Mouse (Mus musculus) gastrocnemius, postnatal 10 days (tissue): ENCODE data around the gene Znfx1. TPM values are rescaled to one million over a fixed set of nuclear protein-coding genes. Genes with fewer than 3 reads are reported as not detected.

ENCODE experiments used
- DNase-seq: peaks from one replicate; pipeline ENCODE4 v3.0.0; 2021; ENCODE audit warnings: mixed read lengths
- long read RNA-seq, 2 experiments: library from polyadenylated mRNA; stranded (forward); transcript quantifications; one replicate each; pipeline ENCODE4 v2.0.0; 2021
- total RNA-seq, 2 experiments: library from RNA; stranded (reverse); gene quantifications; 2 replicates each; pipeline ENCODE4 v1.2.3; 2021

Znfx1 gene
- total RNA-seq, result 10 to 100 TPM; 13.5 to 16.2 TPM
- long read RNA-seq, experiment 1, full-length matches to known transcripts, result 2 of 7 reads
- long read RNA-seq, experiment 1, partial matches to known transcripts, result 3 of 7 reads
- long read RNA-seq, experiment 1, other reads (novel, unspliced or antisense), result 2 of 7 reads
- long read RNA-seq, experiment 2, full-length matches to known transcripts, result 3 of 14 reads
- long read RNA-seq, experiment 2, partial matches to known transcripts, result 7 of 14 reads
- long read RNA-seq, experiment 2, other reads (novel, unspliced or antisense), result 4 of 14 reads

DNA sequence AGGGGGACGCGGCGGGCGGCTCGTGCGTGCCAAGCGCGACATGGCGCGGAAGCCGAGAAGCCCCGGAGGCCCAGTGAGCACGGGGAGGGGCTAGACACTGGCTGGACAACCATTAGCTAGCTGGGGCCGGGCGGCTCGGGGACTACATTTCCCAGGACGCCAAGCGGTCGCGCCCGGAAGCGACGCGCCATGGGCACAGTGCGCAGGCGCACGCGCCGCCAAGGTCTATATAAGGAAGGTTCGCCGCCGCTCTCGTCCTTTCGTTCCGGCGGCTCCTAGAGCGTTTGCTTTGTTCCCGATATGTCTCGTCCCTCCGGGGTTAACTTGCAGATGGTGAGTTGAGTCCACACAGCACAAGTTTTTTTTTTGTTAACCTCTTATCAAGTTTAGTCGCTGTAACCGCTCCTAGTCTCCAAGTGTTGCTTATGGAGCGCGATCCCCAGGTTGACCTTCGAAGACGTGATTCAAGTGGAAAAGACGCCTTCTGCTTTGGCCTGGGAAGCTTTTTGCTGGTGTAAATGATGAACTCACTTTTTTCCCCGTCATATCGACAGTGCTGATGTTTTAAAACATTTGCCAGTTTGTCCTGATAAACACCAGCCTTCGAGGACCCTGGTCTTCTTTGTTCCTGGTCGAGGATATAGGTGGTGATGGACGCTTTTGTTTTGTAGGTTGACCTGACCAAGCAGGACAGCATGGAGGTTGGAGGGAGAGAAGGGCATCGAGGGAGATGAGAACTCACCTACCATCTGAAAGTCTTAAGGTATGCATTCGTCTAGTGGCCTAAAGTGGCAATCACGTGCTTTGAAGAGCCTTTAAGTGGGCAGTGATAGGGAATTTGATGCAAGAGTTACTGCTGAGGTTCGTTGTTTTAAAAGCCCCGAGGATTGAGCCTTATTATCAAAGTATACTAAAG, at the start of gene Znfx1:
Gene Znfx1, minus strand, starts transcription at position 51 of the 916 bp plus-strand sequence.
- DNase-seq, result peak; percentile 99

DNA sequence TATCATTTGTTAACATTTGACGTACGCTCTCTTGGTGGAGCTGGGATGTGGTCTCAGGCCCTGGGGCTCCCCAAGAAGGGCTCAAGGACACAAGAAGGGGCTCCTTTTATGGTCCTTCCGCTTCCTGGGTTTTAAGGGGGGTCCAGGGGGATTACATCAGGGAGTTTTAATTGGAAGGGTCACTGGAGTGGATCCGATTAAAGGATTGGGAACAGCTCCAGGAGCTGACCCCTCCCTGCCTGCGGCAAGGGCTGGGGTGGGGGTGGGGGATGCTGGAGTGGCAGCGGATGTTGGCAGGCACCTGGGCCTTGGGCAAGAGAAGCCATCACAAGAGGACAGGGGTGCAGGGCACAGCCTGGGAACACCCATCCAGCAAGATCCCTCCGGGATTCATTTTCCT, 49.4 kb upstream of the Znfx1 start:
- DNase-seq, result no peak

DNA sequence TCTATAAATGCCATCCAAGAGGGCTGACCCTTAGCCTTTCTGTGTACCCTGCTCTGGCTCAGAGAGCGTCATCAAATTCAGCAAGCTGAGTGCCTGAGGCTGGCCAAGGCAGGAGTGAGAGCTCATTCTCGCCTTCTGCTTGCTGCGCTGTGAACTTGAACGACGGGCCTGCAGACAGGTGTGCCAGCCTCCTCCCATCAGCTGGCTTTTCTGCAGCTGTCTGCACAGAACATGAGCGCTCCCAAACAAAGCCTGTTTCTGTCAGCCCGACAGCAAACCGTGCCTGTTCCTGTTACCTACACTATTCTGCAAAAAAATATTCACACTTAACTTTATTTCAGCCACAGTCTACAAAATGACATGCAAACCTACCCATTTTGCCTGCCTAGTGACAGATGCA, 46.7 kb upstream of the Znfx1 start:
- no peak for DNase-seq

DNA sequence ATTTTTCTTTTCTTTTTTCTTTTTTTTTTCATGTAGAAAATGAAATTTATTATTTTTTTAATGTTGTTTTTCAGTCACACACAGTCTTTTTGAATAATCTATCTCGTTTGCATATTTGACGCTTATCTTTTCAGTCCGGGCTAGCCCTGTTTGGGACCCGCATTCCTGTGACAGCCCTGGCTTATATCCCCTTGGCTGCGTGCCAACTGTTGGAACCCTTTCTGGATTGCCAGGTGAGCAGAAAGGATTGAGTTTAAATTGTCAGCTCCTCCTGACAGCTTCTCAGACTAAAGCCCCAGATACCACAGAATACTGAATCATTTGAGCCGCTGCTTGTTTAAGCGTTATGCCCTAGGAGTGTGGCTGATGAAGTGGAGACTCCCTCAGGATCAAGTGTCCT, 40.7 kb upstream of the Znfx1 start:
- no peak for DNase-seq

DNA sequence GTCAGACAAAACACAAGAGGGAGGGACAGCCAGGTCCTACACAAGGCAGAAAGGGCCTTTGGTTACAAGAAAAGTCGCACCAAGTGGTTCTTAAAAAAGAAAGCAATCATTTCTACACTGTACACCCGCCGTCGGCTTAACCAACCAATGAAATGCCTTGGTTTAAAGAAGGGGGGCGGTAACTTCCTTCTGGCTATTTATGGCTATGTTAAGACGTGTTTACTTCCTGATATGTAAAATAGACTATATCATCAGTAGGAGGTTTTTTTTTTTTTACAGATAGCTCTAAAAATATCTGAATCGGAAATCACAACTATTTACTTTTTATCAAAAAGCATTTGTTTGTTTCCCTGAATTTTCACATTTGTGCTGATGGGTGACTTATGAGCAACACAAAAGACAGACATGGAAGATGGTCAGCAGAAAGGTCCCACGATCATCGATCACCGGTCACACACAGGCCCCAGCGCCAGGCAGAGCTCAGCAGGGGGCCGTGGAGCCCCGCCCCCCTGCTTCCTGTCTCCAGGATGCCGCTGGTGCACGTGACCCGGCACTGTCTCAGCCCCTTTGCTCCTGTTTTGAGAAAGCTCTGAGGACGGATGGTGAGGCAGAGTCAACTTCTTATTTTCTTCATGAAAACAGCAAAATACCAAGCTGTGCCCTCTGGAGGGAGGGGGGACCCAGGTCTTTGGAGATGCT, 39.1 kb upstream of the Znfx1 start:
- no peak for DNase-seq

DNA sequence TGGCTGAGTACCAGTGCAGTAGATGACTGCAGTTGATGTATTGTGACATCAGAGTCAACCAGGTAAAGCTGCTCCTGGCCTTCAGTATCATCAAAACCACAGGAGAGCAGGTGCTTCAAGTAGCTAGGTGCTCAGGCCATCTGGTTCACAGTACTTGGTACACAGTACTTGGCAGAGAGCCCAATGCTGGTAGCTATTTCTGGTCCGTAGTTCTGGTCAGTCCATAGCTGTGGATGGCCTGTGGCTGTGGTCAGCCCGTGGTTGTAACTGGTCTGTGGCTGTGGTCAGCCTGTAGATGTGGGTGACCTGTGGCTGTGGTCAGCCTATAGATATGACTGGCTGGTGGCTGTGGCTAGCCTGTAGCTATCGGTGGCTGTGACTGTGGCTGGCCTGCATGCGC, 31.9 kb upstream of the Znfx1 start:
- no peak for DNase-seq

DNA sequence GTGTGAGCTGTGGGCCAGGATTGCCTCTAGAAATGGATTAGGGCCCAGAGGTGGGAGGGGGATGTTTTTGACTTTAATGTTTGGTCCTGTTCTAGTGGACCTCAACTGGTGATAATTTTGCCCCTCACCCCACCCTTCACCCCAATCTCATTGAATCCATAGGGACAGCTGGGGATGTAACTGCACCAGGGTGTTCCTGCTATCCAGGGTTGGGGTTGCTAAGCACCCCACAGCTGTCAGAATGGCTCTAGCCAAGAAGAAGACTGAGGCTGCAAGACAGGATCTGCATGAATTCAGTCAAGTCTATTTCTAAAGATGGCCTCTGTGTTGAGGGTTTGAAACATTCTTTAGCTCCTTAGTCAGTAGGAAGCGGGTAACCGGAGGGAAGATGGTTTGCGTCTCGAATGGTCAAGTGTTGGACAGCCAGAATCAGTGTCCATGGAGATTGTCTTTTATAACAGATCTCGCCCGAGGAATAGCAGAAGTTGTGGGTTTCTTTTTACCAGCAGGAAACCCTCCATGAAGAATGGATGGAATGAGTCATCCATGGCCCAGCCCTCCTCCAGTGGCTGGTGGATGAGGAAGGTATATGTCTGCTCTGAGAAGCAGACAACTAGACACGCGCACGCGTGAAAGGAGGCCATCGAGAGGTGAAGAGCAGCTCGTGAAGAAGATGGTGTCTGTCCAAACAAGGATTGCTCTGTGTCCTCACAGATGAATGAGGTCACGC, 30.5 kb upstream of the Znfx1 start:
- DNase-seq, result no peak

DNA sequence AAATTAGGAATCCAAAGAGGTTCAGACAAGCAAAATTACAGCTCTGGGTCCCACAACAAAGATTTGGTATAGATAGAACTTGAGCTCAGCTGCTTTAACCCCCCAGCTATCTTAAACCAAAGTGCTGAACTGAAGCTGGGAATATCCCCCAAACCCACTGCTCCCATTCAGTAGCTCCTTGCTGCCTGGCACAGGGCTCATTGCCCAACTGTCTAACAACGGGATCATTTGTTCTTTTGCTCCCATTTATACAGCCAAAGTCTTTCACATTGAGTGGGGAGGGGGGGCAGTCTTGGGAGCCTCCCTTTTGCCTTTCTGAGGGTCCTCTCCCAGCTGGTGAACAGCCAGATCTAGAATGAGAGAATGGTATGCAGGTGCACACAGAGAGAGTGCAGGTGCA, 27.5 kb upstream of the Znfx1 start:
- DNase-seq, result no peak

DNA sequence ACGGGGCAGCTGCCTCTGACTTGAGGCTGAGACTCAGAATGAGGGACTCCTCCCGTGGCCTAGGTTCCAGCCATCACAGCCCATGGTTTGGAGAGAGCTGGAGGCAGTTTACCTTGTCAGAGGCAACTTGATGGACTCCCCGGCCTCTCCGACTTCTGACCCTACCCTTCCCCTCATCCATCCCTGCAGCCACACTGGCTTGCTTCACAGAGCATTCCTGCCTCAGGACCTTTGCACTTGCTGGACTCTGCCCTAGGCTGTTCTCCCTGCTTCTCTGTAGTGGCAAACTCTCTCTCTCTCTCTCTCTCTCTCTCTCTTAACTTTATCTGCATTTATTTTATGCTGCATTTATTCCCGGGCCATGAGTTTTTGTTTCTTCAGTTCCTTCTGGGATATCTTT, 24.0 kb upstream of the Znfx1 start:
- DNase-seq, result no peak

DNA sequence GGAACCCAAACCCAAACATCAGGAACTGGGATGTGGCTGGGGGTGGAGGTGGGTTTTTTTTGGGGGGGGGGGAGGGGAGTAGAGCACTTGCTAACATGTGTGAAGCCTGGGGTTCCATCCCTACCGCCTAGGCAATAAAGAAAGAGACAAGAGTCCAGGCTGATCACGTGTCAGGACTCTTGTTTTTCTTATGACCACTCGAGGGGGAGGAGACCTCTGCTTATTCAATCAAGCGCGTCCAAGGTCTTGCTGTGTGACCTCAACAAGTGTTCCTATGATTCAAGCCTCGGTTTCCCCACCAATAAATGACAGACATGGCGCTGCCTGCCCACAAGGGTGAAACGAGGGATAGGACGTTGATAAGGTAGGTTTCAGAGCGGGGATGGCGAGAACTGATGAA, 23.3 kb upstream of the Znfx1 start:
- DNase-seq, result no peak

DNA sequence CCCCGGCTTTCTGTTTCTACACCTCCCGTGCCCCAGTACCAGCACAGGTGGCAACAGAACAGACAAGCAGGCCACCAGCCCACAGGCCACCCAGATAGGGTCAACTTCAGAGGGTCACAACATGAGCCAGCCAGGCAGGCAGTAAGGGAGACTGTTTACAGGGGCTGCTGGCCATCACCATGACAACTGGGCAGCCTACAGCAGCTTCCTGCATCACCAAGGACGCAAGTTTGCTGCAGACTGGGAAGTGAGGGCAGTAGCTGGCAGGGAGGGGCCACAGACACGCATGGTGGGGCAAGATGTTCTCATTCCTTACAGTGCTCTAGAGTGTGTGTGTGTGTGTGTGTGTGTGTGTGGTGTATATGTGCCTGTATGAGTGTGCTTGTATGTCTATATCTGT, 18.8 kb upstream of the Znfx1 start:
- DNase-seq, result no peak

DNA sequence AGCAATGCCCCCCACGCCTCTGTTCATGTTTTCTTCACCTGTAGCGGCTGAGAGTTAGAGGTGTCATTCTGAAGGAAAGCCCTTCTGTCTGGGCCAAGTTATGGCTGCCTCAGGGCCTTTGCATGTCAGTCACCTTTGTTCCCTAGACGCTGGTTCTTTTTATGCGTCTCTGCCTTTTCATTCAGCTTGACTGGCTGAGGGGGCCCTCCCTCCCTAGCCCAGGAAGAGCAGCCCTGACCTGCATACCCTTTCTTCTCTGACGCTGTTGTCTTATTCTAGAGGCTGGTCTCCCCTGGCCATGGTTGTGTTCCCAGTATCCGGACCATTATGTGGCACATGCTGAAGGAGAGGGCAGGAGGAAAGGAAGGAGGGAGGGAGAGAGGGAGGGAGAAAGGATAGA, 18.3 kb upstream of the Znfx1 start:
- no peak for DNase-seq

DNA sequence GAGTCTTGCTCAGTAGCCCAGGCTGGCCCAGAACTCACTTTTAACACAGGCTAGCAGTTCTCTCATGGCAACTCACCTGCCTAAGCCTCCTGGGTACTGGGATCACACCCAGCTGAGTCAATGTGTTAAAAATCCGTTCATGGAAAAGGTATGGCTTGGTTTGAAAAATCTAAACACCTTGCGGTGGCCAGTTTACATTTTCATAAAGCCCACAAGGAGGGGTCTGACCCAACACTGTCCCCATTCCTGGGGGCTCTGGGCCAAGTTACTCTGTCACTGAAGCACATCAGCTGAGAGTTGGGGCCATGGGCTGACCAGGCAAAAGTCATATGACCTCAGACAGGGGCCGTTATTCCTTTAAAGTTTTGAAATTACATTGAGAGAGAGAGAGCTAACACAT, 17.6 kb upstream of the Znfx1 start:
- DNase-seq, result no peak

DNA sequence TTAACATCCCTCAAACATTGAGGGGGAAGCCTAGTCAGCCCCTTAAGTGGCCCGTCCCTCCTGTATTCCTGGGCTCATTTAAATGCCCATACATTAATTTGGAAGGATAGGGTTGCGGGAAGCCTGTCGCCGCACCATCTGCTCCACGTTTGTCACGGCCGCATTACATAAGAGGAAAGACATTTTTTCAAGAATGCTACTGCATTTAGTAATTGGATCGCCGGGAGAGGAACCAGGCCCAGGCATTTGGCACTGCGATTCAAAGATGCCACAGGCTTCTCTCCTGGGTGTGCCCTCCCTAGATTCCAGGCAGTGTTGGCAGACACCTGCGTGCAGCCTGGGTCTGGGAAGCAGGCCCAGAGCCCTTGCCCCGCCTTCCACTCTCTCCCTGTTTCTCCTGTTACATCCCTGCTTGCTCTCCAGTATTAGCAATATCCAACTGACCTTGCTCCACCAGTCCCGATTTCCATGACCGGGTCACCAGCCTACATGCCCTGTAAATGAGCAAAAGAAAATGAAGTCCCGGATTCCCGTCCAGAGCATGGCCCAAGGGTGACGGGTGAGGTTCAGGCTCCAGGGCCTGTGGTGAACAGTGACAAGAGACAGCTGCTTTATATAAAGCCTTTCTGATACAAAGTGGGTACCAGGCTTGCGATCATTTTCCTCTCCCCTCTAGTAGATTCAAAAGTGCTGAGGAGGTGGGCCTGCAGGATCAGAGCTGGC, 16.9 kb upstream of the Znfx1 start:
- peak; percentile 73 for DNase-seq

DNA sequence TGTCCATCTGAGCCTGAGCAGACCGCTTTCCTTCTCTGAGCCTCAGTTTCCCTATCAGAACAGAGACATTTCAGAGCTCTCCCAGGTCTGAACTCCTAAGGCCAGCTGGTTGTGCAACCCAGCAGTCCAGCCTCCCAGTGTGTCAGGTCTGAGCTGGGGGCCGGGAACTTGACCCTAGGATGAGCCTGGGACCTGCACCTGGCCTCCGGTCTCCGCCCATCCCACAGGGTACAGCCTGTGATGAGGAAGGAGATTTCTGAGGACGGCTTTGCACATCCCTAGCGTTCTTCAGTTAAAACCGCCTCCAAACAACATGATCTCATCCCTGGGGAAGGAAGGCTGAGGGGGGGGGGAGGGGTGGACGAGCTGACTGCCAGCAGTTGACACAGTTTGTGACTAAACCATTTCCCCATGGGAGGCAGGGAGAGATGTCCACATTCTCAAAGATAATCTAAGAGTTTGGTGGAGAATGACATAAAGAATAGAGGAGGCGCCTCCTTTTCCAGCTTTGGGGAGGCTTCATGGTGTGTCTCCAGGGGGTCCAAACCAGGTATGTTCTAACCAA, 16.2 kb upstream of the Znfx1 start:
- DNase-seq, result no peak

DNA sequence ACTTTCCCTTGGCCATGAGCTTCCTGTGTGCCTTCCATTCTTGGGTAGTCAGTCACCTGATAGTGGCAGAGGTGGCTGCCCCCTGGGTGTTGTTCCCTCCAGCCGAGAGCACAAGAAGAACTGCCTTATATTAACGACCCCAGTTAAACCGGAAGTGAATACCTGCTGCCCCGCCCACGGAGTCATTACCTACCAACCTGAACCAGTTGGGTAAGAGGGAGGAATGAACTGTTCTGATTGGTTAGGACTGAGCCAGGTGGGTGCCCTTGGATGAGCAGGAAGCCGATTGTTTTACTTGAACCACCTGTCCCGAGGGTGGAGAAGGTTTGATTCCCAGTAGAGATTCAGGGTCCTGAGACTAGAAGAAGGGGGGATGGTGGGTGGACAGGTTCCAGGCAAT, 15.7 kb upstream of the Znfx1 start:
- no peak for DNase-seq

DNA sequence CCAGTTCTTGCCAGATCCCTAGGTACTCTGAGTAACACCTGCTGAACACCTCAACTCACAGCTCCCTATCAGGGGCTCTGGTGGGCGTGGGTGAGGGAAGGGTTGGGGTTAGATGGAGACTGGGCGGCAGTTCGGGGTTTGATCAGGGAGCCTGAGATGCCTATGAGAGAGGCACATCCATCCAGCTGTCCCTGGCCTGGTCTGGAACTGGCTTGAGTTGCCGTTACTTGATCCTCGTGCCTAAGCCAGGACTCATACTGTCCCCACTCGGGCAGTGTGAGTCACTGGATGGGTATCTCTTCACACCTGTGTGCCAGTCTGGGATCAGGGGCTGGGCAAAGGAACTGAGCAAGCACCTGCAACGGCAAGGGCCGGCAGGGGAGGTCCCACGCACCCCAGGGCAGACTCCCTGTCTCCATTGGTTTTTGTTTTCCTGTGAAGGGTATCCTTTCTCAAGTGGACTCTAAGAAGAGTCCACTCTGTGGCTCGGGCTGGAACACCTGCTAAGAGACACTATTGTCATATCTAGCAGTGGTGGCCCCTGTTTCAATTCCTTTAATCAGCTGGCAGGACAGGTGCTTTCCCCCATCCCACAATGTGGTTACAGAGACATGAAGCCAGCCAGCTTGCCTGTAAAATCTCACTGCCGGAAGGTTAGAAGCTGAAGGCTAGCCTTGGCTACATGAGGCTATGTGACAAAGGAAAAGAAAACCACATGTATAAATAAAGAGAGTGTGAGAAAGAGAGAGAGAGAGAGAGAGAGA, 14.6 kb upstream of the Znfx1 start:
- no peak for DNase-seq

DNA sequence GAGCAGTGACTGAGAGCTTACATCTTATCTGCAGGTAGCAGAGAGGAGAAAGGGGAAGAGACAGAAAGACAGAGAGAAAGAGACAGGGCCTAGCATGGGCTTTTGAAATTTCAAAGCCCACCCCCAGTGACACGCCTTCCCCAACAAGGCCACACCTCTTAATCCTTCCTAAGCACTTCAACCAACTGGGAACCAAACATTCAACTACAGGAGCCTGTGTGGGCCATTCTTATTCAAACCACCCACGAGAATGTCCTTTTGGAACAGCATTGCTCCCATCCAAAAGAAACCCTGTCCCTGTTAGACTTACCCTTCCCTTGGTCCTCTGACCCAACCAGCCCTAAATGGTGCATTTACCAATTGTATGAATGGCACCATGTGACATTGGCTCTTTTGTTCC, 13.9 kb upstream of the Znfx1 start:
- no peak for DNase-seq

DNA sequence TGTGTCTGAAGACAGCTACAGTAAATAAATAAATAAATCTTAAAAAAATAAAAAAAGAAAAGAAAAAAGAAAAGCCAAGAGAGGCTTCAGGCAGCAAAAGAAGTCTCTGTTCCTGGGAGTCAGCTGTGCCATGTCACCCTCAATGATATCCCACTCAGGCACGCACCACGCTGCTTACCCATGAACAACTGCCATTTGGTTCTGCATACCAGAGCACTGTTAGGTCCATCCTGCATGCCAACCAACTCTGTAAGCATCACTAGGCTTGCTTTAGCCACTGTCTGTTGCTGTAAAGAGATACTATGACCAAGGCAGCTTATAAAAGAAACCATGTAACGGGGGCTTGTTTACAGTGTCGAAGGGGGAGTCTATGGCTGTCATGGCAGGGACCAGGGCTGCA, 13.5 kb upstream of the Znfx1 start:
- DNase-seq, result no peak

DNA sequence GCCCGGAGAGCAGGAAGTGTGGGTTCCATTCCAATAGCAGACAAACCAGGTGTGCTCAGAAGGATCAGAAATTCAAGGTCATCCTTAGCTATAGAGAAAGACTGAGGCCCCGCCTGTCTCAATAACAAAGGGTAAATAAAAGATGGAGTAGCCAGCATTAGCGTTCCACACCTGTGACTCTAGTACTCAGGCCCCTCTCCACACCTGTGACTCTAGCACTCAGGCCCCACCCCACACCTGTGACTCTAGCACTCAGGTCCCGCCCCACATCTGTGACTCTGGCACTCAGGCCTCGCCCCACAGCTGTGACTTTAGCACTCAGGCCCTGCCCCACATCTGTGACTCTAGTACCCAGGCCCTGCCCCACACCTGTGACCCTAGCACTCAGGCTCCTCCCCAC, 11.8 kb upstream of the Znfx1 start:
- DNase-seq, result no peak
